Mouse (Mus musculus) C2C12 (cell line): ENCODE measurements around the gene Spg7. TPM values are rescaled to one million over a fixed set of nuclear protein-coding genes. Genes with fewer than 3 reads are reported as not detected.
"Not testable (repeated sequence)": the region's sequence is repeated elsewhere in the genome, so short reads cannot be mapped to it uniquely, and the experiment has no call there.

ENCODE experiments used
- H3K27me3 ChIP-seq: one replicate; pipeline ENCODE4 v1.6.1; 2011; ENCODE audit not compliant: control insufficient read depth, insufficient read depth, insufficient read length
- H3K36me3 ChIP-seq: one replicate; pipeline ENCODE4 v1.6.1; 2011; ENCODE audit not compliant: control insufficient read depth, insufficient read depth
- H3K4me3 ChIP-seq: one replicate; pipeline ENCODE4 v1.5.1; 2011; ENCODE audit warnings: mild to moderate bottlenecking, control low read depth; ENCODE audit not compliant: poor library complexity, insufficient read depth, severe bottlenecking
- H3K79me2 ChIP-seq: one replicate; pipeline ENCODE4 v1.6.1; 2011; ENCODE audit not compliant: control insufficient read depth, insufficient read depth
- H3K79me3 ChIP-seq: one replicate; pipeline ENCODE4 v1.6.1; 2011; ENCODE audit warnings: low read depth, control low read depth
- H3ac ChIP-seq: one replicate; pipeline ENCODE3; 2011; ENCODE audit warnings: low read depth; ENCODE audit not compliant: control insufficient read depth, insufficient read length
- CEBPB ChIP-seq: IDR thresholded peaks from one replicate; pipeline ENCODE4 v1.6.1; 2011; ENCODE audit warnings: low read depth, mild to moderate bottlenecking, control low read depth, moderate library complexity
- CTCF ChIP-seq: IDR thresholded peaks from one replicate; pipeline ENCODE4 v1.5.1; 2011; ENCODE audit not compliant: control insufficient read depth, insufficient read depth, insufficient read length
- FOSL1 ChIP-seq: IDR thresholded peaks from one replicate; pipeline ENCODE4 v1.8.0; 2011; ENCODE audit warnings: mild to moderate bottlenecking, low read length; ENCODE audit not compliant: poor library complexity, insufficient read depth, severe bottlenecking
- MAX ChIP-seq: IDR thresholded peaks from one replicate; pipeline ENCODE4 v1.6.1; 2011; ENCODE audit warnings: mild to moderate bottlenecking, control low read depth
- MYOD1 ChIP-seq: IDR thresholded peaks from one replicate; pipeline ENCODE4 v1.6.1; 2011; ENCODE audit warnings: low read depth; ENCODE audit not compliant: control insufficient read depth, insufficient read length
- MYOG ChIP-seq: IDR thresholded peaks from one replicate; pipeline ENCODE4 v1.6.1; 2011; ENCODE audit not compliant: control insufficient read depth, insufficient read length; ENCODE audit errors: extremely low read depth
- USF1 ChIP-seq: IDR thresholded peaks from one replicate; pipeline ENCODE4 v1.6.1; 2011; ENCODE audit warnings: low read depth, mild to moderate bottlenecking, control low read depth, moderate library complexity
- polyA plus RNA-seq: library from polyadenylated mRNA; unstranded; fragments of >200 nt; fragmentation: generic; extraction: Trizol; gene quantifications from one replicate; pipeline ENCODE4 v1.2.1, GENCODE M21; 2012; ENCODE audit warnings: missing spikeins

The Spg7 gene
- polyA plus RNA-seq, 1 experiment, result 57.4 TPM

DNA sequence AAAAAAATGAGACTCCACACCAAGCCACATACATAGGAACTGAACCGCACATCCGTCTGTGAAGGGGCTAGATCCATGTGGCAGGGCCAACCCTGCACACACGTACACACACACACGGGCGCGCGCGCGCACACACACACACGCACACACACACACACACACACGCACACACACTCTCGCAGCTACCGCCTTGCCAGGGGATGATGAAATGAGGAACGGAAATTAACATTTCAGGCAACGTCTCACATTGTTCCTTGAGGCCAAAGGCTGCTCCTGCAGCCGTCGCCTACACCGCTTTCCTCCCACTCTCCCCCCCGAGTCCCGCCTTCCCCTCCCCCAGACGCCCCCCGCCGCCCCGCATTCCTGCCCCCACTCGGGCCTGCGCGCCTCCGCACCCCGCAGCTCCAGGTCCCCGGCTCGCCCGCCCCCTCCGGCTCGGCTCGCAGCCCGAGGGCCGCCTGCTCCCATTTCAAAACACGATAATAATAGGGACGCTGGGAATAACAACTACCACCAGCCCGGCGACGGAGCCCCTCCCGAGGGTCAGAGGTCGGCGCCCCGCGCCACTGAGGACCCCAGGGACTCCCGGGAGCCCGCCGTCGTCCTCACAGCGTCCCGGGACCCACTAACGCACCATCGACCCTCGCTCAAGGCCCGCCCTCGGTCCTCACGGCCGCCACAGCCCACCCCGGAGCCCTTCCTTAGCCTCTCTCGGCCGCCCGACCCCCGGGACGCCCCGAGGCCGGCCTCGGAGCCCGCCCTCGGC is 21.6 kb upstream of the Spg7 start:
- Histone ChIP-seq H3K79me2 (peaks cover 79% of the 10 kb centered on the region), H3K79me3 (peaks cover 65% of the 10 kb centered on the region), H3ac (peak overlapping the region; percentile 84), H3K4me3 (peak overlapping the region; percentile 78), H3K36me3 (no peaks in the 10 kb centered on the region), H3K27me3 (no peaks in the 10 kb centered on the region)
- TF ChIP-seq MYOG, result no peak
- no peak for TF ChIP-seq USF1
- TF ChIP-seq MYOD1, result no peak
- TF ChIP-seq FOSL1, result no peak
- no peak for TF ChIP-seq MAX
- no peak for TF ChIP-seq CTCF
- no peak for TF ChIP-seq CEBPB

DNA sequence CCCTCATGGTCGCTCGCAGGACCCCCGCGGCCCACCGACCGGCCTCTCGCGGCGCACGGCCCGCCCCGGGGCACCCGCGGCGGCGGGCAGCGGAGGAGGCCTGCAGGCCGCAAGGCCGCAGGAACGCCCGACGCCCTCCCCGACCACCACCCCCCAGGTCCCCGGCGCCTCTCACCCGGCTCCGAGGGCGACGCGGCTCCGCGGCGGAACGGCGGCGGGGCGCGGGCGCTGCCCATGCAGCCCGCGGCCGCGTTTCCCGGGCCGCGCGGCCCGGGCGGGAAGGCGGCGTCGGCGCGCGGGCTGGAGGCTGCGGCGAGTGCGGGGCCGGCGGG is 21.0 kb upstream of the Spg7 start:
- H3K4me3 ChIP-seq, result peak overlapping the region; percentile 78
- H3K79me2 ChIP-seq, result peaks cover 73% of the 10 kb centered on the region
- no peaks in the 10 kb centered on the region for H3K27me3 ChIP-seq
- TF ChIP-seq CTCF (no peak), MYOG (no peak), CEBPB (no peak), MYOD1 (no peak), FOSL1 (no peak), MAX (no peak), USF1 (no peak)
- H3ac ChIP-seq, result peak overlapping the region; percentile 84
- no peaks in the 10 kb centered on the region for H3K36me3 ChIP-seq
- peaks cover 60% of the 10 kb centered on the region for H3K79me3 ChIP-seq

DNA sequence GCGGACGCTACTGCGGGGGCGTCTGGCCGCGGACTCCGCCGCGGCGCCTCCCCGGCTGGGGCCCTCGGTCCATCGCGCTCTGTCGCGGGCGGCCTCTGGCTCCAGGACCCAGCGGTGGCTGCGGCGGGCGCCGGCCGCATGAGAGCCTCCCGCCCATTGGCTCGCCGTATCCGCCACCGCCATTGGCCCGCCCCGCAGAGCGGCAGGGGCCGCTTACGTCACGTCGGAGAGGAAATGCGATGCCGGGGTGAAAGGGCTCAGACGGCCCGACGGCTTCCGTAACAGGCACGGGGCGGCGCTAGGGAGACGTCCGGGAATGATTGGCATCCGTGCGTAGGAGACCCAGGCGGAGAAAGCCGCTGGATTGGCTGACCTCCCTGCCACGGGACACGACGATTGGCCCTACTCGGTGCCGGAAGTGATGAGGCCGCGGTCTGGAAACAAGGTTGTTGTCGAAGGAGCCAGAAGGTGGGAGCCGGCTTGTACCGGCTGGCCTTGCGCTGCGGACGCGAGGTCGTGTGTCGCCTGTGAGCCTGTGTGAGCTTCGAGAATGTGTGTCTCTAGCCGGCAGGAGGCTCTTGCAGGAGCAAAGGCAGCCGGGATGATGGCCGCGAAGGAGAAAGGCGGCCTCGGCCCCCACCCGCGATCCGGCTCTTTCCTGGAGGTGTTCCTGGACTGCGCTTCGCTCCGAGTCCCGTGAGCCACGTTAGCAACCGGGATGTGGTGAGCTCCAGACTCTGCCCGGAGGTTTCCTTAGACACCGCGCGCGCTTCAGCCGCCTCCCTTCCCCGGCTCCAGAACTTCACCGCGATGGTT is 20.4 kb upstream of the Spg7 start, which contains the start of gene Ankrd11:
Gene Ankrd11, minus strand, starts transcription at position 120 of the 816 bp plus-strand sequence.
- peak within 1 kb of the TSS; percentile 78 for H3K4me3 ChIP-seq
- peak within 1 kb of the TSS; percentile 84 for H3ac ChIP-seq
- peaks cover 67% of the 10 kb centered on the region for H3K79me2 ChIP-seq
- TF ChIP-seq MYOD1, result no peak
- TF ChIP-seq MAX, result no peak
- TF ChIP-seq CEBPB, result no peak
- no peak for TF ChIP-seq FOSL1
- TF ChIP-seq MYOG, result no peak
- no peak for TF ChIP-seq USF1
- TF ChIP-seq CTCF, result no peak
- H3K36me3 ChIP-seq, result no peaks in the 10 kb centered on the region
- H3K79me3 ChIP-seq, result peaks cover 54% of the 10 kb centered on the region
- no peaks in the 10 kb centered on the region for H3K27me3 ChIP-seq

- no peaks in the 10 kb centered on the region for H3K36me3 ChIP-seq
- TF ChIP-seq USF1 (no peak), MYOG (no peak), FOSL1 (no peak), MAX (no peak), CTCF (no peak), CEBPB (no peak), MYOD1 (no peak)
- peak overlapping the region; percentile 71 for H3K4me3 ChIP-seq
These were observed 19.6 kb upstream of the Spg7 start for GRCm38 (mm10) chr8:123042974-123043625.

DNA sequence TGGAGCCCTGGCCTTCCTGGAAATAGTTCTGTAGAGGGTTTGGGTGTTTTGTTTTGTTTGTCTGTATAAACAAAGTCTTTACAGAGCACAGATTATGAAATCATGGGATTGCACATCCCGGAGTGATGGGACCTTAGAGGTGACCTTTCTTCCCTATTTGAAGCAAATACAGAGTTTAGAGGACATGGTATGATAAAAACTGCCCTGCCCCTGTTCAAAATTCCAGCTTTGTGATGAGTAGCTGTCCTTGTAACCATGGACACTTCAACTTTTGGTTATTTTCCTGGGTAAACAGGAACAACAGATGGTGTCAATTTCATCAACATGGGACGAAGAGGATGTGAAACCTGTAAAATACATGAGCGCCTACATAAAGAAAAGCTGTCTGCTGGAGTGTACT is 18.8 kb upstream of the Spg7 start:
- Histone ChIP-seq H3K4me3 (no peak overlapping the region), H3ac (no peak overlapping the region), H3K79me2 (peaks cover 51% of the 10 kb centered on the region), H3K79me3 (peaks cover 38% of the 10 kb centered on the region), H3K27me3 (no peaks in the 10 kb centered on the region), H3K36me3 (no peaks in the 10 kb centered on the region)
- TF ChIP-seq MYOG (no peak), CEBPB (no peak), FOSL1 (no peak), USF1 (no peak), MAX (no peak), CTCF (no peak)

More at GRCm38 (mm10) chr8:123042974-123043625, 19.6 kb upstream of the Spg7 start:
- Histone ChIP-seq H3ac (peak overlapping the region; percentile 80), H3K27me3 (no peaks in the 10 kb centered on the region), H3K79me3 (peaks cover 46% of the 10 kb centered on the region), H3K79me2 (peaks cover 60% of the 10 kb centered on the region)

- not testable (repeated sequence) for H3K36me3 ChIP-seq, H3K4me3 ChIP-seq, H3ac ChIP-seq, H3K27me3 ChIP-seq
- Histone ChIP-seq H3K79me3 (peaks cover 28% of the 10 kb centered on the region), H3K79me2 (peaks cover 42% of the 10 kb centered on the region)
These were observed 17.9 kb upstream of the Spg7 start for GRCm38 (mm10) chr8:123044743-123045425.
